In genomic region chr8:127426857-127427256, GRCm38 (mm10) we compare ENCODE assay signal across 22 mouse cellular contexts.
A peak's percentile ranks its signal among the peaks of the same experiment; 100 is the strongest.
DNase-seq lines count a peak whose midpoint lies in the region; ATAC-seq and TF ChIP-seq lines count a peak whose summit lies in the region.
"Had no signal": no experiment of that assay in that cellular context is flagged by ENCODE, and none has a peak within 500 bp of the region (broad histone marks: within the 10 kb centered on the region; RNA-seq: fewer than 3 reads in every experiment).

No protein-coding gene starts in this region.

- H3K27ac ChIP-seq in forebrain, embryonic 14.5 days (ENCODE audit: low read depth, low read length), result 0 out of 2 replicates have a peak overlapping the region, but pooled peaks have one; percentile 36
- H3K27ac ChIP-seq in forebrain, postnatal 0 days (ENCODE audit: low read depth, low read length), result no peak overlapping the region
- no peak overlapping the region for H3K27ac ChIP-seq in CH12.LX (ENCODE audit: insufficient read depth, low read depth)
- no peak overlapping the region for H3K27ac ChIP-seq in heart, embryonic 10.5 days
- H3K27ac ChIP-seq: heart, embryonic 15.5 days; kidney, embryonic 15.5 days; liver, embryonic 14.5 days; stomach, postnatal 0 days had no signal

- no peak overlapping the region for H3K4me2 ChIP-seq in forebrain, embryonic 14.5 days (ENCODE audit: low read length)
- H3K4me2 ChIP-seq in forebrain, postnatal 0 days (ENCODE audit: low read depth), result no peak overlapping the region
- peak overlapping the region; percentile 4 for H3K4me2 ChIP-seq in CH12.LX (ENCODE audit: insufficient read depth, low read depth, poor library complexity, severe bottlenecking)
- H3K4me2 ChIP-seq: heart, embryonic 15.5 days; kidney, embryonic 15.5 days; lung, embryonic 14.5 days; midbrain, embryonic 11.5 days had no signal

- peaks cover 11% of the 10 kb centered on the region for H3K4me1 ChIP-seq in forebrain, embryonic 14.5 days (ENCODE audit: control insufficient read depth, insufficient read depth, low read length)
- peaks cover 14% of the 10 kb centered on the region; the same call in 1 of the 2 replicates for H3K4me1 ChIP-seq in forebrain, postnatal 0 days (ENCODE audit: insufficient read depth)
- H3K4me1 ChIP-seq in CH12.LX (ENCODE audit: control insufficient read depth in 1 of 2, insufficient read depth in 2 of 2), result peaks cover 9 to 48% of the 10 kb centered on the region in 2 experiments
- no peaks in the 10 kb centered on the region for H3K4me1 ChIP-seq in heart, embryonic 10.5 days
- H3K4me1 ChIP-seq: heart, embryonic 15.5 days had no signal

- no peaks in the 10 kb centered on the region for H3K9me3 ChIP-seq in forebrain, embryonic 14.5 days (replicated peaks; ENCODE audit: control insufficient read depth, low read length)
- H3K9me3 ChIP-seq in forebrain, postnatal 0 days (ENCODE audit: low read length), result no peaks in the 10 kb centered on the region
- H3K9me3 ChIP-seq in CH12.LX (replicated peaks; ENCODE audit: low read length), result no peaks in the 10 kb centered on the region
- H3K9me3 ChIP-seq in heart, embryonic 10.5 days, result no peaks in the 10 kb centered on the region
- H3K9me3 ChIP-seq: heart, embryonic 15.5 days; kidney, embryonic 15.5 days had no signal

- peaks cover 4% of the 10 kb centered on the region; the same call in 1 of the 2 replicates for H3K36me3 ChIP-seq in forebrain, embryonic 14.5 days (ENCODE audit: control insufficient read depth, insufficient read depth, low read length)
- no peaks in the 10 kb centered on the region for H3K36me3 ChIP-seq in forebrain, postnatal 0 days (ENCODE audit: insufficient read depth)
- H3K36me3 ChIP-seq in CH12.LX (replicated peaks in 1 of 2; ENCODE audit: control insufficient read depth in 1 of 2, insufficient read depth in 1 of 2, low read length in 1 of 2), result no peaks in the 10 kb centered on the region
- H3K36me3 ChIP-seq in heart, embryonic 10.5 days, result peaks cover 22% of the 10 kb centered on the region

- TF ChIP-seq CTCF in forebrain, postnatal 0 days (IDR thresholded peaks at IDR 0.05; ENCODE audit: low read depth), result no peak
- no peak for TF ChIP-seq CTCF in CH12.LX (conservative IDR thresholded peaks at IDR 0.05 in 1 of 2, IDR thresholded peaks at IDR 0.05 in 1 of 2; ENCODE audit: low read depth in 2 of 2, low read length in 2 of 2)

- TF ChIP-seq POLR2A in CH12.LX (IDR thresholded peaks at IDR 0.05; ENCODE audit: low read depth, low read length), result no peak

- no peaks in the 10 kb centered on the region for H3K79me2 ChIP-seq in CH12.LX (replicated peaks; ENCODE audit: control insufficient read depth, extremely low read depth, insufficient read depth, poor library complexity, severe bottlenecking)

- in situ Hi-C loops in CH12.LX (cut with MboI; ENCODE audit: low pct_ligation_motif_present, low pct_unique_long_range_greater_than_20kb, low sequenced_read_pairs), result loop anchor here (25.0 kb wide), 1 partner anchor 935 kb away; the partner anchor contains the start of gene Nrp1

- TF ChIP-seq RAD21 in CH12.LX (IDR thresholded peaks at IDR 0.05; ENCODE audit: low read depth, low read length), result no peak

- dilution Hi-C loops in CH12.LX (cut with MboI; ENCODE audit: extremely low pct_ligation_motif_present, extremely low pct_unique_long_range_greater_than_20kb, low sequenced_read_pairs), result no loop called here

- H3K9ac ChIP-seq in forebrain, embryonic 14.5 days (ENCODE audit: low read length), result no peak overlapping the region
- H3K9ac ChIP-seq in forebrain, postnatal 0 days, result no peak overlapping the region
- no peak overlapping the region for H3K9ac ChIP-seq in CH12.LX (ENCODE audit: insufficient read depth, low read depth)
- H3K9ac ChIP-seq: heart, embryonic 15.5 days; kidney, embryonic 15.5 days; liver, embryonic 14.5 days; lung, embryonic 14.5 days had no signal

- H3K4me3 ChIP-seq in forebrain, embryonic 14.5 days (ENCODE audit: low read depth, low read length), result no peak overlapping the region
- H3K4me3 ChIP-seq in forebrain, postnatal 0 days (ENCODE audit: low read depth, low read length), result no peak overlapping the region
- H3K4me3 ChIP-seq in CH12.LX (replicated peaks in 1 of 3; ENCODE audit: low read depth in 2 of 3, low read length in 2 of 3, poor library complexity in 1 of 3), result no peak overlapping the region
- no peak overlapping the region for H3K4me3 ChIP-seq in heart, embryonic 10.5 days
- H3K4me3 ChIP-seq: heart, embryonic 15.5 days; kidney, embryonic 15.5 days had no signal

- H3K27me3 ChIP-seq in forebrain, embryonic 14.5 days (replicated peaks; ENCODE audit: control insufficient read depth, insufficient read depth, low read length), result no peaks in the 10 kb centered on the region
- H3K27me3 ChIP-seq in forebrain, postnatal 0 days (ENCODE audit: insufficient read depth, low read length), result no peaks in the 10 kb centered on the region
- no peaks in the 10 kb centered on the region for H3K27me3 ChIP-seq in CH12.LX (replicated peaks)
- no peaks in the 10 kb centered on the region for H3K27me3 ChIP-seq in heart, embryonic 10.5 days (ENCODE audit: insufficient read depth, poor library complexity, severe bottlenecking)
- H3K27me3 ChIP-seq: heart, embryonic 15.5 days; kidney, embryonic 15.5 days had no signal

- no peak for DNase-seq in forebrain, embryonic 14.5 days (ENCODE audit: low spot score)
- no peak for DNase-seq in forebrain, postnatal 0 days
- DNase-seq in layer of hippocampus, adult 11-12 months (ENCODE audit: low spot score), result peak; percentile 29
- no peak for DNase-seq in layer of hippocampus, adult 8-10 months (ENCODE audit: low spot score in 2 of 2)
- peak; percentile 48 for DNase-seq in CH12.LX (ENCODE audit: extremely low read depth)
- no peak for DNase-seq in heart, embryonic 10.5 days (ENCODE audit: low spot score)
- no peak for DNase-seq in liver
- DNase-seq: adrenal gland, postnatal 10 days; cerebellum, adult 8-10 months; gastrocnemius, postnatal 25 days; heart, postnatal 4 days; kidney, postnatal 36 days; layer of hippocampus, postnatal 36 days; lung, embryonic 14.5 days; lung, postnatal 36 days had no signal

- no peak for ATAC-seq in forebrain, embryonic 14.5 days
- no peak for ATAC-seq in forebrain, postnatal 0 days
- ATAC-seq in megakaryocyte, adult 5-6 weeks (ENCODE audit: poor library complexity, severe bottlenecking), result peak; percentile 46
- ATAC-seq: intestine, postnatal 0 days had no signal

- WGBS in forebrain, embryonic 14.5 days, result 52% methylated on average over 5 of the region's 5 CpGs
- WGBS in forebrain, postnatal 0 days, result 38% methylated on average over 5 of the region's 5 CpGs
- 81% methylated on average over 5 of the region's 5 CpGs for WGBS in heart, embryonic 10.5 days

- TF ChIP-seq EP300 in CH12.LX (IDR thresholded peaks at IDR 0.05; ENCODE audit: low read length), result no peak; the same call in 1 of the 2 replicates

TF ChIP-seq in CH12.LX, 34 proteins besides CTCF, POLR2A, EP300 and RAD21:
- TF ChIP-seq MAZ (IDR thresholded peaks at IDR 0.05; ENCODE audit: low read depth, low read length), result no peak
- peak; percentile 88 for TF ChIP-seq BHLHE40 (IDR thresholded peaks at IDR 0.05; ENCODE audit: low read depth, low read length)
- no peak for TF ChIP-seq MAFK (IDR thresholded peaks at IDR 0.05; ENCODE audit: insufficient replicate concordance, low read length)
- peak; percentile 70 for TF ChIP-seq MEF2A (IDR thresholded peaks at IDR 0.05; ENCODE audit: borderline replicate concordance, low read depth, low read length)
- peak; percentile 40; the same call in 1 of the 2 replicates for TF ChIP-seq USF1 (IDR thresholded peaks at IDR 0.05; ENCODE audit: low read depth, low read length)
- peak; percentile 33; the same call in 1 of the 2 replicates for TF ChIP-seq USF2 (conservative IDR thresholded peaks at IDR 0.05; ENCODE audit: low read depth, low read length)
- peak; percentile 53; the same call in 1 of the 2 replicates for TF ChIP-seq IRF4 (IDR thresholded peaks at IDR 0.05; ENCODE audit: low read depth, low read length)

Comparison
In these comparisons a context has a peak if more than half of its experiments do, and no peak if none do; other contexts are left out.
1. DNase-seq: peak in layer of hippocampus, adult 11-12 months (single experiment) and CH12.LX (single experiment); none in forebrain, embryonic 14.5 days (single experiment), forebrain, postnatal 0 days (single experiment), layer of hippocampus, adult 8-10 months (0 of 2), heart, embryonic 10.5 days (single experiment) and liver (single experiment).